In the genomic region with DNA sequence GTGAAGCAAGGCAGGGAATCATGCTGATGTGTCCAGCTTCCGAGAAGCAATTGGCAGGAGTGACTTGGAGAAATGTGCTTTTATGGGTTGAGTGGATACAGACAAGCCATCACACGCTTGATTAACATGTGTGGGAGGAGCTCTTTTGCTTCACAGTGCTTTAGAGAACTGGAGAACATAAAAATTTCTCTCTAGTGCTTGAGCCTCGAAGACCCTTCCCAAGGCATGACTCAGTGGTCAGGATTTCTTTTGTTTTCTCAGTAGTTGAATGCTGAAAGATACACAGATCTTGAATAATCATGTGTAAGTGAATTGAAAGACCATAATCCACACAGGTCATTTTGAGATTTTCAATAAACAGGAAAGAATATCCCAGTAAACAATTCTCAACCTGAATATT, we compare ENCODE assay signal across 16 mouse cellular contexts.
DNase-seq lines count a peak whose midpoint lies in the region; ATAC-seq and TF ChIP-seq lines count a peak whose summit lies in the region.
"Had no signal": no experiment of that assay in that cellular context is flagged by ENCODE, and none has a peak within 500 bp of the region (broad histone marks: within the 10 kb centered on the region; RNA-seq: fewer than 3 reads in every experiment).

No protein-coding gene starts in this region.

- WGBS in hindbrain, embryonic 15.5 days = 37% methylated on average over 3 of the region's 3 CpGs
- 36% methylated on average over 3 of the region's 3 CpGs for WGBS in hindbrain, embryonic 13.5 days
- 49% methylated on average over 3 of the region's 3 CpGs for WGBS in midbrain, postnatal 0 days
- WGBS in midbrain, embryonic 13.5 days = 44% methylated on average over 3 of the region's 3 CpGs

- H3K36me3 ChIP-seq in hindbrain, embryonic 15.5 days = no peaks in the 10 kb centered on the region
- no peaks in the 10 kb centered on the region for H3K36me3 ChIP-seq in hindbrain, embryonic 13.5 days
- no peaks in the 10 kb centered on the region for H3K36me3 ChIP-seq in midbrain, postnatal 0 days (ENCODE audit: insufficient read depth, low read length)
- H3K36me3 ChIP-seq in midbrain, embryonic 13.5 days = no peaks in the 10 kb centered on the region
- H3K36me3 ChIP-seq: embryonic facial prominence, embryonic 12.5 days; heart, embryonic 10.5 days had no signal

- ATAC-seq in hindbrain, embryonic 15.5 days (ENCODE audit: low FRiP score, low read depth) = peak; percentile 27; the same call in 1 of the 2 replicates
- ATAC-seq in hindbrain, embryonic 13.5 days (ENCODE audit: low FRiP score) = no peak
- ATAC-seq in midbrain, postnatal 0 days (ENCODE audit: low FRiP score) = no peak
- no peak for ATAC-seq in midbrain, embryonic 13.5 days
- ATAC-seq in monocyte, adult 5-6 weeks (replicated peaks; ENCODE audit: insufficient number of reproducible peaks, low FRiP score, low TSS enrichment, poor library complexity, severe bottlenecking) = 0 out of 2 replicates have a peak, but pooled peaks have one; percentile 13
- ATAC-seq: hindbrain, embryonic 16.5 days had no signal

- H3K4me1 ChIP-seq in hindbrain, embryonic 15.5 days (replicated peaks) = no peaks in the 10 kb centered on the region; the same call in 1 of the 2 replicates
- H3K4me1 ChIP-seq in hindbrain, embryonic 13.5 days (replicated peaks) = no peaks in the 10 kb centered on the region
- no peaks in the 10 kb centered on the region for H3K4me1 ChIP-seq in midbrain, postnatal 0 days (ENCODE audit: insufficient read depth, low read length)
- H3K4me1 ChIP-seq in midbrain, embryonic 13.5 days (replicated peaks) = no peaks in the 10 kb centered on the region
- H3K4me1 ChIP-seq: embryonic facial prominence, embryonic 12.5 days; heart, embryonic 10.5 days had no signal

- H3K27ac ChIP-seq in hindbrain, embryonic 15.5 days (replicated peaks) = no peak overlapping the region
- H3K27ac ChIP-seq in hindbrain, embryonic 13.5 days = no peak overlapping the region
- H3K27ac ChIP-seq in midbrain, postnatal 0 days (ENCODE audit: low read depth, low read length) = no peak overlapping the region
- H3K27ac ChIP-seq in midbrain, embryonic 13.5 days = no peak overlapping the region
- H3K27ac ChIP-seq: embryonic facial prominence, embryonic 12.5 days; heart, embryonic 10.5 days had no signal

- no peak overlapping the region for H3K4me2 ChIP-seq in hindbrain, embryonic 15.5 days
- H3K4me2 ChIP-seq in hindbrain, embryonic 13.5 days = no peak overlapping the region
- H3K4me2 ChIP-seq in midbrain, postnatal 0 days (ENCODE audit: low read depth, low read length, poor library complexity, severe bottlenecking) = no peak overlapping the region
- no peak overlapping the region for H3K4me2 ChIP-seq in midbrain, embryonic 13.5 days (replicated peaks)
- H3K4me2 ChIP-seq: embryonic facial prominence, embryonic 12.5 days had no signal

- H3K27me3 ChIP-seq in hindbrain, embryonic 15.5 days = no peaks in the 10 kb centered on the region
- H3K27me3 ChIP-seq in hindbrain, embryonic 13.5 days = no peaks in the 10 kb centered on the region
- no peaks in the 10 kb centered on the region for H3K27me3 ChIP-seq in midbrain, postnatal 0 days (ENCODE audit: insufficient read depth, low read length)
- H3K27me3 ChIP-seq in midbrain, embryonic 13.5 days = no peaks in the 10 kb centered on the region
- H3K27me3 ChIP-seq: embryonic facial prominence, embryonic 12.5 days had no signal

- no peak overlapping the region for H3K9ac ChIP-seq in hindbrain, embryonic 15.5 days
- no peak overlapping the region for H3K9ac ChIP-seq in hindbrain, embryonic 13.5 days
- no peak overlapping the region for H3K9ac ChIP-seq in midbrain, postnatal 0 days (replicated peaks; ENCODE audit: low read length, poor library complexity, severe bottlenecking)
- H3K9ac ChIP-seq in midbrain, embryonic 13.5 days (replicated peaks) = no peak overlapping the region
- H3K9ac ChIP-seq: embryonic facial prominence, embryonic 12.5 days had no signal

- no peaks in the 10 kb centered on the region for H3K9me3 ChIP-seq in hindbrain, embryonic 15.5 days
- no peaks in the 10 kb centered on the region for H3K9me3 ChIP-seq in hindbrain, embryonic 13.5 days
- no peaks in the 10 kb centered on the region for H3K9me3 ChIP-seq in midbrain, postnatal 0 days (ENCODE audit: low read length)
- H3K9me3 ChIP-seq in midbrain, embryonic 13.5 days = no peaks in the 10 kb centered on the region
- H3K9me3 ChIP-seq: embryonic facial prominence, embryonic 12.5 days; heart, embryonic 10.5 days had no signal

- DNase-seq in midbrain, postnatal 0 days (ENCODE audit: low spot score) = peak; percentile 27
- no peak for DNase-seq in gastrocnemius, adult 18-20 months (ENCODE audit: low spot score)
- DNase-seq in cerebellum, adult 18-20 months = no peak
- DNase-seq: adrenal gland, postnatal 10 days; cerebellum, adult 2 months; gastrocnemius, postnatal 10 days; heart, adult 18-20 months; heart, postnatal 14 days; kidney, adult 18-20 months had no signal

- H3K4me3 ChIP-seq in hindbrain, embryonic 15.5 days = no peak overlapping the region
- no peak overlapping the region for H3K4me3 ChIP-seq in hindbrain, embryonic 13.5 days
- no peak overlapping the region for H3K4me3 ChIP-seq in midbrain, postnatal 0 days (ENCODE audit: low read depth, low read length)
- H3K4me3 ChIP-seq in midbrain, embryonic 13.5 days (replicated peaks) = no peak overlapping the region
- H3K4me3 ChIP-seq: embryonic facial prominence, embryonic 12.5 days; heart, embryonic 10.5 days had no signal

- no peak for TF ChIP-seq CTCF in midbrain, postnatal 0 days (IDR thresholded peaks at IDR 0.05)

Comparison
In these comparisons a context has a peak if more than half of its experiments do, and no peak if none do; other contexts are left out.
1. ATAC-seq: peak in hindbrain, embryonic 15.5 days (single experiment) and monocyte, adult 5-6 weeks (single experiment); none in hindbrain, embryonic 13.5 days (single experiment), midbrain, postnatal 0 days (single experiment) and midbrain, embryonic 13.5 days (single experiment).